Mouse (Mus musculus) limb, embryonic 12.5 days (tissue): Measurements from ENCODE around the gene Borcs5. TPM values are rescaled to one million over a fixed set of nuclear protein-coding genes. Genes with fewer than 3 reads are reported as not detected.
"Not testable (repeated sequence)": the region's sequence is repeated elsewhere in the genome, so short reads cannot be mapped to it uniquely, and the experiment has no call there.

Experiments
- ATAC-seq: fragments of 200-750 bp; cut with Nextera tagmentation; 2 replicates; pipeline ENCODE4 v1.8.0; 2017; ENCODE audit warnings: low read depth, moderate TSS enrichment; ENCODE audit not compliant: insufficient number of reproducible peaks, insufficient read depth, low FRiP score, low TSS enrichment
- H3K27ac ChIP-seq: fragments of 300-500 bp; sonication (generic); 2 replicates; pipeline ENCODE4 v1.5.1; 2016; ENCODE audit warnings: mild to moderate bottlenecking, moderate library complexity
- H3K27me3 ChIP-seq: fragments of 300-500 bp; sonication (generic); 2 replicates; pipeline ENCODE4 v1.6.1; 2016; ENCODE audit warnings: mild to moderate bottlenecking, moderate library complexity
- H3K36me3 ChIP-seq: fragments of 300-500 bp; sonication (generic); 2 replicates; pipeline ENCODE4 v1.6.1; 2016; ENCODE audit warnings: mild to moderate bottlenecking, moderate library complexity
- H3K4me1 ChIP-seq: fragments of 300-500 bp; sonication (generic); replicated peaks from 2 replicates; pipeline ENCODE4 v1.6.1; 2016
- H3K4me2 ChIP-seq: fragments of 300-500 bp; sonication (generic); 2 replicates; pipeline ENCODE4 v1.6.1; 2016; ENCODE audit warnings: mild to moderate bottlenecking, moderate library complexity
- H3K4me3 ChIP-seq: fragments of 300-500 bp; sonication (generic); replicated peaks from 2 replicates; pipeline ENCODE4 v1.5.1; 2016; ENCODE audit warnings: mild to moderate bottlenecking
- H3K9ac ChIP-seq: fragments of 300-500 bp; sonication (generic); replicated peaks from 2 replicates; pipeline ENCODE4 v1.6.1; 2016; ENCODE audit warnings: mild to moderate bottlenecking, moderate library complexity
- H3K9me3 ChIP-seq: fragments of 300-500 bp; sonication (generic); 2 replicates; pipeline ENCODE4 v1.6.1; 2016; ENCODE audit warnings: mild to moderate bottlenecking, moderate library complexity
- WGBS: fragments of 180-500 bp; shearing (Covaris S2); methylation state at CpG from one replicate; pipeline ENCODE4 v1.1.7; 2016; 5-methylcytosine and 5-hydroxymethylcytosine counted together
- polyA plus RNA-seq: library from polyadenylated mRNA; unstranded; fragments of >200 nt; fragmentation: Nextera tagmentation; extraction: Ambion mirVana; gene quantifications from 2 replicates; pipeline ENCODE4 v1.2.1, GENCODE M21; 2016

Borcs5 gene
- polyA plus RNA-seq, 1 experiment from 2014 or later, result 22.4 TPM

DNA sequence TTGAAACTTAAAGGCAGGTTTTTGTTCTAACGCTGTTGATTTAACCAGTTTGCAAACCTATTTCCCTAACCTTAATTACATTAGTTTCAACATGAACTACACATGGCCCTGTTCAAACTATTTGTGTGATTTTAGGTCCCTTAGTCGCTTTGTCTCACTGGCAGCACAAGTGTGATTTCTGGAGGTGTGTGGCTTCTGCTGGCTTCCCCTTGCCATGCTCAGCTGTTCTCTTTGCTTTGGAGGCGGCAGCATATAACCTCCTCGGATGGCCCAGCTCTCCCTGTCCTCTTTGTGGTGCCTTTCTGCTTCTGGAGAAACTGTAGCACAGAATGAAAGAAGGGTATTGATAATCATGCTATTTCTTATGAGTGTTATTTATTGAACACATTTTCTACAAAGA is 38.2 kb downstream of the Borcs5 start:
- Histone ChIP-seq H3K27me3 (no peaks in the 10 kb centered on the region), H3K27ac (no peak overlapping the region), H3K4me2 (no peak overlapping the region), H3K9ac (no peak overlapping the region), H3K4me1 (peaks cover 5% of the 10 kb centered on the region), H3K9me3 (no peaks in the 10 kb centered on the region), H3K4me3 (no peak overlapping the region), H3K36me3 (no peaks in the 10 kb centered on the region)
- 82% methylated on average over 4 of the region's 4 CpGs for WGBS
- no peak for ATAC-seq

DNA sequence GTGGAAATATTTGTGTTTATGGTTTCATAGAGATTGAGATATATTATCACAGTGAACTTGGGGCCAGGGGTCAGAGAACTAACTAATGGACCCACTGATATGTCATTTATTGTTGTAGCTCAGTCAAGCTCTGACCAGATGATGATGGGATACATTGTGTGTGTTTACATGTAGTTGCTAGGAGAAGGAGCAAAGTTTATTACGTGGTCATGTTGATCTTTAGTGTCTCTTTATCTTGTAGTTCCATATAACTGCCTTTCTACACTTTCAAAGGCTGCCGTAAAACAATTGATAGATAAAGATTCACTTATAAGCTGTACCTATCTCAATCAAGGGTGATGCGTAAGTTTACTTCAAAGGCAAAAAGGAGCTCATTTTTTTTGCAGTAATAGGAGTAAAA is 38.7 kb downstream of the Borcs5 start:
- H3K27me3 ChIP-seq, result no peaks in the 10 kb centered on the region
- H3K9ac ChIP-seq, result no peak overlapping the region
- H3K36me3 ChIP-seq, result no peaks in the 10 kb centered on the region
- WGBS, result 75% methylated on average over 3 of the region's 3 CpGs
- no peak overlapping the region for H3K27ac ChIP-seq
- no peak overlapping the region for H3K4me3 ChIP-seq
- no peak overlapping the region for H3K4me2 ChIP-seq
- ATAC-seq, result no peak
- no peaks in the 10 kb centered on the region for H3K9me3 ChIP-seq
- peaks cover 5% of the 10 kb centered on the region for H3K4me1 ChIP-seq

DNA sequence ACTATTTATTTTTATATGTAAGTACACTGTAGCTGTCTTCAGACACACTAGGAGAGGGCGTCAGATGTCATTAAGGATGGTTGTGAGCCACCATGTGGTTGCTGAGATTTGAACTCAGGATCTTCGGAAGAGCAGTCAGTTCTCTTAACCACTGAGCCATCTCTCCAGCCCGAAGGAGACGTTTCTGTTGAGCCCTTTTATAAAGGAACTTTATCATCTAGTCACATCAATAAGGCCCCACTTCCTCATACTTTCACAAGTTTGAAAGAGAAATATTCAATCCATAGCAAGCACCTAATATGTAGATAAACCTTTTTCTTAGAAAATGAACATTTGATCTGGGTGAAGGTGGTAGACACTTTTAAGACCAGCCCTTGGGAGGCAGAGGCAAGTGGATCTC is 40.0 kb downstream of the Borcs5 start:
- H3K27me3 ChIP-seq, H3K36me3 ChIP-seq, H3K4me3 ChIP-seq, H3K9ac ChIP-seq, H3K27ac ChIP-seq, H3K9me3 ChIP-seq, H3K4me2 ChIP-seq, H3K4me1 ChIP-seq, ATAC-seq: not testable (repeated sequence)
- WGBS, result 89% methylated on average over 4 of the region's 4 CpGs

DNA sequence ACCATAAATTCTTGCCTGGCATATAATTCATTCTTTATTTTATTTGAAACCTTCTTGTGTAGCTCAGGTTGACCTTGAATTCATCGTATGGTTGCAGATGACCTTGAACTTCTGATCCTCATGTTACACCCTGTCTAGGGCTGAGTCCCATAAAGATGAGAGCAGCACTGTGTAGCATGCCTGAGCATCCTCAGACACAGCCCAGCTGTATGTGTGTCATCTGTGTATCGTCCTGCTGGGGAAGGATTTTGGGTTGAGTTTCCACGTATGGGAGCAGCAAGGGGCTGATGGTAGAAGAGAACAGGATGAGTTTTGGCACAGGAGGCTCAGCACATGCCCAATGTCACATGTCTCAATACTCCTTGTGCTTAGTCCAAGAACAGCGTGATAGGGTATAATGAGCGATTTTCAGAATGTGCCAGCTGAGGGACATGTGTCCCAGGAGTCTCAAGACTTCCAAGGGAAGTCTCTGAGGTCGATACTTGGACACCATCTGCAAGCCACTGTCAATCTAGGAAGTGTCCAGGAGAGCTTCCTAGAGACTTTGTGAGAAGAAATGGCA is 45.1 kb downstream of the Borcs5 start:
- 82% methylated on average over 6 of the region's 6 CpGs for WGBS
- Histone ChIP-seq H3K9me3 (no peaks in the 10 kb centered on the region), H3K27me3 (no peaks in the 10 kb centered on the region), H3K4me2 (no peak overlapping the region), H3K4me3 (no peak overlapping the region), H3K9ac (no peak overlapping the region), H3K36me3 (no peaks in the 10 kb centered on the region), H3K27ac (no peak overlapping the region), H3K4me1 (no peaks in the 10 kb centered on the region)
- no peak for ATAC-seq

DNA sequence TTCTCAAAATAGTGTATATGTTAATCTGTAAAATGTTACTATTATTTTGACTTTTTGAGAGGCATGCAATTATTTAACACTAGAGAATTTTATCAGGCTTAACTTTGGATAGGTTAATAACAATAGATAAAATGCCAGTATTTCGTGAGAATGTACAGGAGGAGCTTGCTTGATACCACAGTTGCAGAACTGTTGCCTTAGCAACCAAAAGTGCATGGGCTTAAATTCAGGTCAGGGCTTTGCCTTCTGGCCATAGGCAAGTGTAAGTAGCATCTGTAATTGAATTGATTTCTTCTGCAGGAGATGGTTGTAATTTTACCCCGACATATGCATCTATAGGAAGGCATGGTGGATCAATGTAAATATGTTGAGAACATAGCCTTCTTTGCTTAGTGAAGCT is 45.7 kb downstream of the Borcs5 start:
- Histone ChIP-seq H3K36me3 (no peaks in the 10 kb centered on the region), H3K4me1 (no peaks in the 10 kb centered on the region), H3K27ac (no peak overlapping the region), H3K4me2 (no peak overlapping the region), H3K9ac (no peak overlapping the region), H3K4me3 (no peak overlapping the region), H3K9me3 (no peaks in the 10 kb centered on the region), H3K27me3 (no peaks in the 10 kb centered on the region)
- WGBS, result 76% methylated on average over 2 of the region's 2 CpGs
- no peak for ATAC-seq

DNA sequence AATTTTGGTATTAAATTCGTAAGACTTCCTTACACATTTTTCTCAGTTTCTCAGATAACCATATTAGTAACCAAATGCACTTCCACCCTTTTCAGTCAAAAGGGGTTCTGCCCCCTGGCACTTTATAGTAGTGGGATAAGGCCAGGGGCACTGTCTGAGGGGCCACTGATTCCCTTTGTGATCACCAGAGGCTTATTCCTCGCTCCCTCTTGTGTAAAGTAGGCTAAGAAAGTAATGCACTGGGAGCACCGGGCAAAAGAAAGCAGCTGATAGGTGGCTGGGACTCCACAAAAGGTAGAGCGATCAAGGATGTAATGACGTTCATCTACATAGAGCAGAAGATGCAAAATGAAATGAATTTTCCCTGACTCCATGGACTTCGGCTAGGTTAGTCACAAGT is 46.2 kb downstream of the Borcs5 start:
- 85% methylated on average over 6 of the region's 6 CpGs for WGBS

DNA sequence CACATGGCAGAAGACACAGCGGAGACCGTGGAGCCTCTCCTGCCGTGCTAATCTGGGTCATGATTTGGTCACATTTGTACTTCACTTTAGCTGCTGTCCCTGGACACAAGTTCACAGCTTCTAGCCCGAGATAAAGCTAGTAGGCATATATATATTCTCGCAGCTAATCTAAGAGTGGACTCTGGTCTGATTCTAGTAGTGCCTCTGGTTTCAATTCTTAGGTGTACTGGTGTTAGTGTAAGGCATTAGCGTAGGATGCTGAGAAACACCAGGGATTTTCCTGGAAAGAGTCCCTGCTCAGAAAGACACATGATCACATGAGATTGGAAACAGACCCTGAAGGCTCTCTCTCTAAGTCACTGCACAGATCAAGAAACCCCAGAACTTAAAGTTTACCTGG is 55.2 kb downstream of the Borcs5 start:
- 86% methylated on average over 6 of the region's 6 CpGs for WGBS
- no peaks in the 10 kb centered on the region for H3K9me3 ChIP-seq
- no peak for ATAC-seq

More for the DNA sequence above, 46.2 kb downstream of the Borcs5 start:
- Histone ChIP-seq H3K27ac (no peak overlapping the region), H3K27me3 (no peaks in the 10 kb centered on the region), H3K4me1 (no peaks in the 10 kb centered on the region), H3K9me3 (no peaks in the 10 kb centered on the region), H3K36me3 (no peaks in the 10 kb centered on the region), H3K4me2 (no peak overlapping the region), H3K9ac (no peak overlapping the region), H3K4me3 (no peak overlapping the region)
- no peak for ATAC-seq

DNA sequence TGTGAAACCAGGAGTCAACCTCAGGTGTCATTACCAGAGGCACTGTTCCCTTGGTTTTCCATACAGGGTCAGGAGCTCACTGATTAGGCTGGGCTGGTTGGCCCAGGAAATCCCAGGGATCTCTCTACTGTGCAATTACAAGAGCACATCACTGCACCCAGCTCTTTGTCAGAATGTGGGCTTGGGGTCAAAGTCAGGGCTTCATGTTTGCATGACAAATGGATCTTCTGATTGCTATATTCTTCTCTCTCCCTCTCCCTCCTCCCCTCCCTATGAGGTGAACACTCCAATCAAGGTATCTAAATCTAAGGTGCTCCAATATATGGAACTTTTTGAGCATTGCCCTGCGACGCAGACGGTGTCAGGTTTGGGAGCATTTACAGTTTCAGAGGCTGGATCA is 55.7 kb downstream of the Borcs5 start:
- ATAC-seq, result no peak
- H3K36me3 ChIP-seq, result no peaks in the 10 kb centered on the region
- H3K4me1 ChIP-seq, result 0 out of 2 replicates have a peak, but pooled peaks cover 7% of the 10 kb centered on the region
- WGBS, result 91% methylated on average over 3 of the region's 3 CpGs
- H3K4me3 ChIP-seq, result no peak overlapping the region
- no peaks in the 10 kb centered on the region for H3K9me3 ChIP-seq
- H3K9ac ChIP-seq, result no peak overlapping the region
- no peak overlapping the region for H3K4me2 ChIP-seq
- no peak overlapping the region for H3K27ac ChIP-seq
- H3K27me3 ChIP-seq, result no peaks in the 10 kb centered on the region

More for the DNA sequence above, 55.2 kb downstream of the Borcs5 start:
- no peak overlapping the region for H3K4me3 ChIP-seq
- no peak overlapping the region for H3K4me2 ChIP-seq
- no peaks in the 10 kb centered on the region for H3K27me3 ChIP-seq
- H3K9ac ChIP-seq, result no peak overlapping the region
- no peak overlapping the region for H3K27ac ChIP-seq
- 0 out of 2 replicates have a peak, but pooled peaks cover 7% of the 10 kb centered on the region for H3K4me1 ChIP-seq
- no peaks in the 10 kb centered on the region for H3K36me3 ChIP-seq

DNA sequence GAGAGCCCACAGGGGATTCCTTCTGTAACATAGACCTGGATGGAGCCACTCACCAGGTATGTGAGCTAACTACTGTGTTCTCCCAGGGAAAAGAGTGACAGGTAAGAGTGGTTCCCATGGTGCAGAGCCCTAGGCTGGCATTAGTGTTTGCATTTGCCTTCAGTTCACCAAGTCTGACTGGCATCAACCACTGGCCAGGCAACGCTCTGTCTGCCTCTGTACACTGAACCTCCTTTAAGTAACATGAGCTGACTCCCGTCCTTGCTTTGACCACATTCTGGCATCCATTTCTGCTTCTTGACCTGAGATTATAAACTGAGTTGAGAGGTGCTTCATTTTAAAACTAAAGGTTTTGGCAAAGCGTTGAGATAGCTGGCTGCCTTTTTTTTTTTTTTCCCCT is 56.3 kb downstream of the Borcs5 start:
- Histone ChIP-seq H3K27me3 (no peaks in the 10 kb centered on the region), H3K36me3 (no peaks in the 10 kb centered on the region), H3K9ac (no peak overlapping the region), H3K9me3 (no peaks in the 10 kb centered on the region), H3K4me3 (no peak overlapping the region), H3K4me1 (peaks cover 7% of the 10 kb centered on the region; the same call in 1 of the 2 replicates), H3K27ac (no peak overlapping the region), H3K4me2 (no peak overlapping the region)
- WGBS, result 78% methylated on average over 3 of the region's 3 CpGs
- ATAC-seq, result no peak

DNA sequence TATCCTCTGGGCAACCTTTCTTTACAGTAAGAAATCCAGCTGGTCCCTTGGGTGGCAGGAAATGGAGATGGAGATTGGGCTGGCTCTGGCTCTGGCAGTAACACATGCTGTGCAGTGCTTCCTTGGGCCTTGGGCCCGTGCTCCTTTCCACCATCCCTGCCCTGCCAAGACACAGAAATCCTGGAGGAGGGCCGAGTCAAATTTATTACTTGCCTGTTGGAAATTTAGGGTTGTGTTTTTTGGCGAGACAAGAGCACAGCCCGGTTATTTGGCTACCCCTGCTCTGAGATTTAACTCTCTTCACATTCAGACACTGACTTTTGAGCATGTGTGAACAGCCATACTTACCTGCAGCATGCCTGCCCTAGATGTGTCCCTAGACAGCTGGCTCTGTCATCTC is 56.8 kb downstream of the Borcs5 start:
- 49% methylated on average over 4 of the region's 4 CpGs for WGBS
- no peaks in the 10 kb centered on the region for H3K27me3 ChIP-seq
- no peak overlapping the region for H3K4me2 ChIP-seq
- H3K9ac ChIP-seq, result no peak overlapping the region
- peaks cover 11% of the 10 kb centered on the region; the same call in 1 of the 2 replicates for H3K4me1 ChIP-seq
- no peak for ATAC-seq
- H3K27ac ChIP-seq, result 0 out of 2 replicates have a peak overlapping the region, but pooled peaks have one; percentile 2
- no peaks in the 10 kb centered on the region for H3K36me3 ChIP-seq
- no peaks in the 10 kb centered on the region for H3K9me3 ChIP-seq
- H3K4me3 ChIP-seq, result no peak overlapping the region

DNA sequence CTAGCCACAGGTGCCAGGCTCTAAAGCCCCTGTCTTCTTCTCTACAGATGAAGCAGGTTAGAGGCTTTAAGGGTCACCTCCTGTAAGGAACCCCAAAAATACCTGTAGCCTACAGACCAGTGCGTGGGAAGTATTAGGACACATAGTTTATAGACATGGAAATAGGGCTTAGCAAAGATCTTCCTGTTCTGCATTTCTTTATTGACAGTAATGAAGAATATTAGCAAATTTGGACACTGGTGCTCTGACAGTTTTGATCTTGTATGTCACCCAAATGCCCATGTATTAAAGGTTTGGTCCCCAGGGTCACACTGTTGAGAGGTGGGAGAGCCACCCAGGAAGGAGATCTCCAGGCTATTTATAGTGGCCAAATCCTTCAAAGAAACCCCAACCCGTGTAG is 57.2 kb downstream of the Borcs5 start:
- ATAC-seq, result no peak
- no peaks in the 10 kb centered on the region for H3K9me3 ChIP-seq
- H3K4me2 ChIP-seq, result no peak overlapping the region
- H3K4me3 ChIP-seq, result no peak overlapping the region
- H3K4me1 ChIP-seq, result peaks cover 11% of the 10 kb centered on the region; the same call in 1 of the 2 replicates
- H3K27ac ChIP-seq, result no peak overlapping the region
- WGBS, result 86% methylated on average over 2 of the region's 2 CpGs
- H3K9ac ChIP-seq, result no peak overlapping the region
- H3K27me3 ChIP-seq, result no peaks in the 10 kb centered on the region
- no peaks in the 10 kb centered on the region for H3K36me3 ChIP-seq

DNA sequence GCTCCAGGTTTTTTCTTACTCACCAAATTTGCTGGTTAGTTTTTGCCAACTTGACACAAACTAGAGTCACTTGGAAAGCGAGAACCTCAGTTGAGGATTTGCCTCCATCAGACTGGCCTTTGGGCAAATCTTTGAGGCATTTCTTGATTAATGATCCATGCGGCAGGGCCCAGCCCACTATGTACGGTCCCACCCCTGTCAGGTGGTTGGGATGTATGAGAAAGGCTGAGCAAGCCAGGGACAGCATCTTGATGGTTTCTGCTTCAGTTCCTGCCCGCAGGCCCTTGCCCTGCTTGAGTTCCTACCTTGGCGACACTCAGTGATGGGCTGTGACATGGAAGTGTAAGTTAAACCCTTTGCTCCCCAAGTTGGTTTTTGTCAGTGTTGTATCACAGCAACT is 58.9 kb downstream of the Borcs5 start:
- Histone ChIP-seq H3K9me3 (no peaks in the 10 kb centered on the region), H3K27me3 (no peaks in the 10 kb centered on the region), H3K27ac (no peak overlapping the region), H3K4me3 (no peak overlapping the region), H3K36me3 (no peaks in the 10 kb centered on the region), H3K4me2 (no peak overlapping the region), H3K9ac (no peak overlapping the region), H3K4me1 (peaks cover 11% of the 10 kb centered on the region; the same call in 1 of the 2 replicates)
- 94% methylated on average over 5 of the region's 5 CpGs for WGBS
- no peak for ATAC-seq
